Mouse (Mus musculus): Measurements from ENCODE around the gene Dusp3. TPM values are rescaled to one million over a fixed set of nuclear protein-coding genes. Genes with fewer than 3 reads are reported as not detected.

Gene Dusp3
- polyA plus RNA-seq, 1 experiment: 55.8 TPM

- DNase-seq (ENCODE audit: low spot score): no peak
Measured at GRCm38 (mm10) chr11:101931978-101932377, 54.8 kb downstream of the Dusp3 start.

- DNase-seq (ENCODE audit: low spot score): no peak
Measured at GRCm38 (mm10) chr11:101928030-101928762, 58.6 kb downstream of the Dusp3 start.

- no peak for DNase-seq (ENCODE audit: low spot score)
Measured at GRCm38 (mm10) chr11:101926951-101927589, 59.7 kb downstream of the Dusp3 start.

GRCm38 (mm10) chr11:101925636-101926035 lies 61.2 kb downstream of the Dusp3 start:
- DNase-seq (ENCODE audit: low spot score): no peak

GRCm38 (mm10) chr11:101924441-101924976 lies 62.3 kb downstream of the Dusp3 start:
- DNase-seq (ENCODE audit: low spot score): no peak

GRCm38 (mm10) chr11:101923988-101924387 lies 62.8 kb downstream of the Dusp3 start:
- DNase-seq (ENCODE audit: low spot score): no peak

GRCm38 (mm10) chr11:101921361-101921952 lies 65.4 kb downstream of the Dusp3 start:
- no peak for DNase-seq (ENCODE audit: low spot score)

Other genes starting within 250 kb of the Dusp3 start
- 0.44 and 0.65 TPM in 2 replicates for gene Etv4, start 201.6 kb downstream of the Dusp3 start, polyA plus RNA-seq (2012; rRNA removed)
- 2.8 and 2.9 TPM in 2 replicates for gene Meox1, start 92.6 kb downstream of the Dusp3 start, polyA plus RNA-seq (2012; rRNA removed)
- 0.03 TPM in 1 of 2 replicates, not detected in the other for gene Sost, start 20.0 kb downstream of the Dusp3 start, polyA plus RNA-seq (2012; rRNA removed)
- gene Cfap97d1, start 2.7 kb downstream of the Dusp3 start, polyA plus RNA-seq (2012; rRNA removed): not detected in 2 replicates
- gene Mpp3, start 41.4 kb upstream of the Dusp3 start, polyA plus RNA-seq (2012; rRNA removed): 1.2 and 1.4 TPM in 2 replicates
- gene Cd300lg, start 54.5 kb upstream of the Dusp3 start, polyA plus RNA-seq (2012; rRNA removed): 15.3 and 19.8 TPM in 2 replicates
- gene Mpp2, start 101.5 kb upstream of the Dusp3 start, polyA plus RNA-seq (2012; rRNA removed): 18.9 and 21.0 TPM in 2 replicates
- gene Ppy, start 114.3 kb upstream of the Dusp3 start, polyA plus RNA-seq (2012; rRNA removed): 0.19 and 0.51 TPM in 2 replicates
- not detected in 2 replicates for gene Pyy, start 120.8 kb upstream of the Dusp3 start, polyA plus RNA-seq (2012; rRNA removed)
- 0.07 and 0.15 TPM in 2 replicates for gene Nags, start 158.5 kb upstream of the Dusp3 start, polyA plus RNA-seq (2012; rRNA removed)
- gene Tmem101, start 169.4 kb upstream of the Dusp3 start, polyA plus RNA-seq (2012; rRNA removed): 15.0 and 17.4 TPM in 2 replicates
- 29.9 and 32.4 TPM in 2 replicates for gene Lsm12, start 198.3 kb upstream of the Dusp3 start, polyA plus RNA-seq (2012; rRNA removed)
- 73.3 and 80.1 TPM in 2 replicates for gene G6pc3, start 202.6 kb upstream of the Dusp3 start, polyA plus RNA-seq (2012; rRNA removed)
- gene Hdac5, start 243.2 kb upstream of the Dusp3 start, polyA plus RNA-seq (2012; rRNA removed): 58.1 and 75.4 TPM in 2 replicates

All from urinary bladder, adult 2 months (tissue).